Mouse (Mus musculus) ES-E14 (cell line): ENCODE measurements at regions not wholly inside any gene's neighbourhood (a gene's known extent, or its start where the extent isn't known, plus 50 kb on each side); places are given as distances from the start of the nearest gene placed in this dataset.

Source experiments
- CHD2 ChIP-seq: IDR thresholded peaks from 2 replicates; pipeline ENCODE4 v1.6.1; 2014; ENCODE audit warnings: mild to moderate bottlenecking, low read depth, low read length, inconsistent platforms
- ZC3H11A ChIP-seq: IDR thresholded peaks from 2 replicates; pipeline ENCODE4 v1.6.1; 2012; ENCODE audit warnings: low read depth, mild to moderate bottlenecking, inconsistent platforms, low read length, borderline replicate concordance
- ZNF384 ChIP-seq: IDR thresholded peaks from 2 replicates; pipeline ENCODE4 v1.6.1; 2012; ENCODE audit warnings: low read depth, low read length, inconsistent platforms

GRCm38 (mm10) chr8:11914681-11915474 is 74.6 kb downstream of the Tex29 start:
- TF ChIP-seq ZC3H11A (no peak), ZNF384 (no peak), CHD2 (no peak)
